Mouse (Mus musculus) liver, postnatal 0 days (tissue): ENCODE results near the gene Sipa1l1. TPM values are rescaled to one million over a fixed set of nuclear protein-coding genes. Genes with fewer than 3 reads are reported as not detected.

Experiments used
- ATAC-seq: fragments of 200-750 bp; cut with Nextera tagmentation; 2 replicates; pipeline ENCODE4 v1.8.0; 2017; ENCODE audit warnings: mild to moderate bottlenecking, moderate library complexity
- DNase-seq: peaks from one replicate; pipeline ENCODE4 v3.0.0-alpha.2; 2016
- H3K27ac ChIP-seq: fragments of 300-500 bp; sonication (generic); 2 replicates; pipeline ENCODE4 v1.5.1; 2014; ENCODE audit warnings: antibody characterized with exemption, moderate library complexity, mild to moderate bottlenecking, low read depth
- H3K27me3 ChIP-seq: fragments of 300-500 bp; sonication (generic); 2 replicates; pipeline ENCODE4 v1.6.1; 2014; ENCODE audit warnings: low read length, control low read depth, mixed read lengths; ENCODE audit not compliant: insufficient read depth
- H3K36me3 ChIP-seq: fragments of 300-500 bp; sonication (generic); replicated peaks from 2 replicates; pipeline ENCODE4 v1.6.1; 2014; ENCODE audit warnings: mild to moderate bottlenecking, control low read depth, low read length, moderate library complexity, mixed read lengths; ENCODE audit not compliant: insufficient read depth
- H3K4me1 ChIP-seq: fragments of 300-500 bp; sonication (generic); 2 replicates; pipeline ENCODE4 v1.6.1; 2014; ENCODE audit warnings: antibody characterized with exemption, mild to moderate bottlenecking, control low read depth; ENCODE audit not compliant: insufficient read depth
- H3K4me2 ChIP-seq: fragments of 300-500 bp; sonication (generic); 2 replicates; pipeline ENCODE4 v1.6.1; 2014; ENCODE audit warnings: low read depth, mild to moderate bottlenecking, low read length, moderate library complexity, mixed read lengths
- H3K4me3 ChIP-seq: fragments of 300-500 bp; sonication (generic); 2 replicates; pipeline ENCODE4 v1.5.1; 2014; ENCODE audit warnings: low read depth, low read length
- H3K9ac ChIP-seq: fragments of 300-500 bp; sonication (generic); replicated peaks from 2 replicates; pipeline ENCODE4 v1.6.1; 2014; ENCODE audit warnings: mild to moderate bottlenecking, moderate library complexity
- H3K9me3 ChIP-seq: fragments of 300-500 bp; sonication (generic); 2 replicates; pipeline ENCODE4 v1.6.1; 2016; ENCODE audit warnings: mild to moderate bottlenecking, control low read depth, low read length, mixed read lengths
- CTCF ChIP-seq: sonication (generic); IDR thresholded peaks from 2 replicates; pipeline ENCODE4 v1.5.1; 2016; ENCODE audit warnings: antibody characterized with exemption, low read depth
- EP300 ChIP-seq: IDR thresholded peaks from 2 replicates; pipeline ENCODE4 v1.6.1; 2016; ENCODE audit warnings: antibody characterized with exemption, low read depth, mild to moderate bottlenecking
- WGBS: fragments of 180-500 bp; shearing (Covaris S2); extraction: QIAGEN DNeasy Blood & Tissue Kit; methylation state at CpG from one replicate; pipeline ENCODE4 v1.1.7; 2014; ENCODE audit not compliant: insufficient replicate concordance; 5-methylcytosine and 5-hydroxymethylcytosine counted together
- polyA plus RNA-seq: library from polyadenylated mRNA; unstranded; fragments of >200 nt; fragmentation: Nextera tagmentation; extraction: Ambion mirVana; gene quantifications from 2 replicates; pipeline ENCODE4 v1.2.1, GENCODE M21; 2015

Gene Sipa1l1
- polyA plus RNA-seq, 1 experiment from 2014 or later: 3.2 TPM

DNA sequence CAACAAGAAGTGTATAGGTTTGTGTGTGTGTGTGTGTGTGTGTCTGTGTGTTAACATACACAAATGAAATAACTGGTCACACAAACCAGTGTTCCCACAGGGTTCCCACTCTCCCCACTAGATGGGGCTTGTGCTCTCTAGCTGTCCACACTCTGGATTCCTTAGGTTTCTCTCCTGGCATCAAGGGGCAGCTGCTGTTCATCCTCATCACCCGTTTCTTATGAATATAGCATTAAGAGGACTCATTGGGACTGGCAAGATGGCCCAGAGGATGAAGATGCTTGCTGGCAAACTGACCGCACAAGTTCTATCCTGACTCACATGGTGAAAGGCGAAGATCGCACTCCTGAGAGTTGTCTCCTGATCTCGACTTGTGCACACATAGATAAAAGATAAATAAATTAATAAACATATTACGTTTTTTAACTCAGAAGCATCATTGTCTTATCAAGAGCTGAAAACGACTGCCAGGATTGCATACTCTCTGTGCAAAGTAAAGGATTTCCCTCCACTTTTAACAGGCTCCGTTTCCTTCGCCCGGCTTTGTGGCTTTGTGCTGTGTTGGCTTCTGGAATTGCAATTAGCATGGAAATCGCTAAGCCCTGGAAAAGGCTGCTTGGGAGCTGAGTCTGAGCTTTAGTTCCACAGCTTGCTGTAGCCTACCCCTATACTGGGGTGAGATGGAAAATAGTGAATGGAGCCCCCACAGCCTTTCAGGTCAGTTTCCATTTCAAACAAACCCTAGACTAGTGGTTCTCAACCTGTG is 328.9 kb downstream of the Sipa1l1 start:
- Histone ChIP-seq H3K27me3 (no peaks in the 10 kb centered on the region), H3K4me2 (no peak overlapping the region), H3K4me1 (no peaks in the 10 kb centered on the region), H3K4me3 (no peak overlapping the region), H3K27ac (no peak overlapping the region), H3K9me3 (no peaks in the 10 kb centered on the region), H3K36me3 (no peaks in the 10 kb centered on the region), H3K9ac (no peak overlapping the region)
- no peak for ATAC-seq
- no peak for DNase-seq
- WGBS: 52% methylated on average over 11 of the region's 11 CpGs
- TF ChIP-seq CTCF: peak; percentile 66
- TF ChIP-seq EP300: no peak

DNA sequence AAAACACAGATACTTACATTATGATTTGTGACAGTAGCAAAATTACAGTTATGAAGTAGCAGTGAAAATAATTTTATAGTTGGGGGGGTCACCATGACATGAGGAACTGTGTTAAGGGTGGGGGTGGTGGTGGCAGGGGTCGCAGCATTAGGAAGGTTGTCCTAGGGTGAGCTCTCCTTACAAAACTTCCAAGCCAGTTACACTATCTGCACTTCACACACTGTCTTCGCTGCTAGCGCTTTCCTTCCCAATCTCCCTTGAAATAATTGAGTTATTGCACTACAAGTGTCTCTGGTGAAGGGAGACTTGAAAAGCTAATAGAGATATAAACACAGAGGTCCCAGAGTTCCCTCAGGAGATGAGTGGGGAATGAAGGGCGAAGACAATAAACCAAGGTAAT is 329.6 kb downstream of the Sipa1l1 start:
- Histone ChIP-seq H3K27me3 (no peaks in the 10 kb centered on the region), H3K36me3 (no peaks in the 10 kb centered on the region), H3K4me2 (no peak overlapping the region), H3K27ac (no peak overlapping the region), H3K4me1 (no peaks in the 10 kb centered on the region), H3K4me3 (no peak overlapping the region), H3K9ac (no peak overlapping the region), H3K9me3 (no peaks in the 10 kb centered on the region)
- TF ChIP-seq CTCF (no peak), EP300 (no peak)
- ATAC-seq: no peak
- WGBS: 73% methylated on average over 4 of the region's 4 CpGs
- DNase-seq: no peak

DNA sequence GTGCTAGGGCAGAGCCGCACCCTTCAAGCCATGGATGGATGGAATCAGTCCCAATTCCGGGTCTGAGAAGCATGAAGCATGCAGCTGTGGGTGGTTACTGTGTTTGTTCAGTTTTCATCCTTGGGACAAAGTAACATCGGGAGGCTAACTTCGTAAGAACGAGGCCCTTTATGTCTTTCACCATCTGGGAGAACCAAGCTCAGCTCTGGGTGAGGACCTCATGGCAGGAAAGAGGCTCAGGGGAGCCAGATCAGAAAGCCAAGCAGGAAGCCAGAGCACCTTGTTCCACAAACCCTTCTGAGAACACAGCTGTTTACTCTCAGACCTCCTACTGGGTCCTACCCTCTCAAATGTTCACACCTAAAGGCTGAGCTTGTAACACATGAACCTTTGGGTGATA is 330.6 kb downstream of the Sipa1l1 start:
- Histone ChIP-seq H3K27me3 (no peaks in the 10 kb centered on the region), H3K36me3 (no peaks in the 10 kb centered on the region), H3K27ac (no peak overlapping the region), H3K9me3 (no peaks in the 10 kb centered on the region), H3K4me1 (no peaks in the 10 kb centered on the region), H3K4me2 (no peak overlapping the region), H3K9ac (no peak overlapping the region), H3K4me3 (no peak overlapping the region)
- 81% methylated on average over 5 of the region's 5 CpGs for WGBS
- no peak for DNase-seq
- TF ChIP-seq CTCF (no peak), EP300 (no peak)
- ATAC-seq: no peak
